Mouse (Mus musculus) heart, adult 2 months (tissue): Measurements from ENCODE around the gene Irak3.

Experiments
- CTCF ChIP-seq: fragments of 200-600 bp; IDR thresholded peaks from 2 replicates; pipeline ENCODE4 v1.8.1; 2022; ENCODE audit warnings: antibody characterized with exemption, mild to moderate bottlenecking, moderate library complexity
- EP300 ChIP-seq: fragments of 200-500 bp; IDR thresholded peaks from 2 replicates; pipeline ENCODE4 v1.6.1; 2011; ENCODE audit warnings: low read depth, low read length, control low read depth; ENCODE audit not compliant: insufficient read depth
- POLR2A ChIP-seq: fragments of 200-500 bp; IDR thresholded peaks from 2 replicates; pipeline ENCODE4 v1.6.1; 2011; ENCODE audit warnings: mild to moderate bottlenecking, low read depth, low read length, control low read depth; ENCODE audit not compliant: insufficient read depth

DNA sequence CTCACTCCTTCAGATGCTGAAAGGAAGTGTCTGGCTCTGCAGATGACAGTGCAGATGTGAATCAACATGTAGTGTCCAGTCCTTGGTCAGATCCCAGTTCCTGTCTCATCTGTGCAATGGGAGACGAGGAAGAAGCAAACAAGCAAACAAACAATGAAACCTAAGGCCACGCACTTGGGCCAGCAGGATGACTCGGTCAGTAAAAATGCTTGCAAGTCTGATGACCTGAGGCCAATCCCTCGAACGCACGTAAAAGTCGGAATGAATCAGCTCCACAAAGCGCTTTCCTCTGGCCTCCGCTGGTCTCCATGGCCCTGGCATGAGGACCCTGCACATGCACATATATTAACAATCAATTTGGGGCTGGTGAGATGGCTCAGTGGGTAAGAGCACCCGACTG is 17.1 kb upstream of the Irak3 start:
- TF ChIP-seq POLR2A = no peak
- no peak for TF ChIP-seq CTCF
- TF ChIP-seq EP300 = no peak
